Mouse (Mus musculus): ENCODE results near the gene Zfp943. TPM values are rescaled to one million over a fixed set of nuclear protein-coding genes. Genes with fewer than 3 reads are reported as not detected.

Gene Zfp943
- polyA plus RNA-seq, 1 experiment from 2014 or later, result 17.9 TPM

Other genes starting within 250 kb of the Zfp943 start
- 8.2 and 9.6 TPM in 2 replicates for gene Zfp229, start 231.8 kb upstream of the Zfp943 start, polyA plus RNA-seq (2015; fragmentation: Nextera tagmentation; extraction: Ambion mirVana)
- 1.9 and 2.4 TPM in 2 replicates for gene Zfp820, start 116.8 kb upstream of the Zfp943 start, polyA plus RNA-seq (2015; fragmentation: Nextera tagmentation; extraction: Ambion mirVana)
- gene Zfp995, start 52.6 kb upstream of the Zfp943 start, polyA plus RNA-seq (2015; fragmentation: Nextera tagmentation; extraction: Ambion mirVana), result 9.0 and 9.4 TPM in 2 replicates
- 18.3 and 20.1 TPM in 2 replicates for gene Zfp942, start 88 bp upstream of the Zfp943 start, polyA plus RNA-seq (2015; fragmentation: Nextera tagmentation; extraction: Ambion mirVana)
- gene Zfp947, start 203.6 kb downstream of the Zfp943 start, polyA plus RNA-seq (2015; fragmentation: Nextera tagmentation; extraction: Ambion mirVana), result 1.7 and 2.5 TPM in 2 replicates

Measured in hindbrain, embryonic 16.5 days (tissue).